Mouse (Mus musculus): ENCODE results near the gene U2af2.

DNA sequence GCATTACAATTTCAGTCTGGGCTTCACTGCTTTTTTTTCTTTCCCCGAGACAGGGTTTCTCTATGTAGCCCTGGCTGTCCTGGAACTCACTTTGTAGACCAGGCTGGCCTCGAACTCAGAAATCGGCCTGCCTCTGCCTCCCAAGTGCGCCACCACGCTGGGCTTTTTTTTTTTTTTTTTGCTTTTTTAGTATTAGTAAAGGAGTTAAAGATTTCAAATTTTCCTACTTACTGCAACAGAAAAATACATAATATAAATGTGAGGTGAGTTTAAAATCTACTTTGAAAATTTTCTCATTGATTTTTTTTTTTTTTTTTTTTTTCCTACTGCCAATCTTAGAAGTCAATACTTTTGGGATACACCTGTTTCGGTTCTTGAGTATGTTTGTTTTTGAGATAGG, 2.9 kb downstream of the U2af2 start:
- no peak for TF ChIP-seq POLR2A (IDR thresholded peaks at IDR 0.05; ENCODE audit: borderline replicate concordance, control insufficient read depth, low read depth, low read length)
- no peak for TF ChIP-seq CTCF (IDR thresholded peaks at IDR 0.05; ENCODE audit: control insufficient read depth, insufficient read depth, low read length)

Data from bone marrow, adult 2 months (tissue).